Mouse (Mus musculus): Measurements from ENCODE around the gene Trir.

- TF ChIP-seq GATA1 (IDR thresholded peaks at IDR 0.05; ENCODE audit: borderline replicate concordance, low read length): no peak
- no peak for TF ChIP-seq FLI1 (IDR thresholded peaks at IDR 0.05; ENCODE audit: low read length)
These were observed 36.8 kb upstream of the Trir start for GRCm38 (mm10) chr8:84989810-84990209.

Measured in megakaryocyte, embryonic 14.5 days (primary cell).